Mouse (Mus musculus): ENCODE data around the gene 4932414N04Rik. TPM values are rescaled to one million over a fixed set of nuclear protein-coding genes. Genes with fewer than 3 reads are reported as not detected.
A peak's percentile ranks its signal among the peaks of the same experiment; 100 is the strongest.

4932414N04Rik gene
- polyA plus RNA-seq, 1 experiment from 2014 or later, result not detected

- H3K4me3 ChIP-seq (ENCODE audit: low read depth, low read length), result no peak overlapping the region
- H3K27me3 ChIP-seq (ENCODE audit: insufficient read depth, low read length), result no peaks in the 10 kb centered on the region
- H3K27ac ChIP-seq (ENCODE audit: low read depth), result no peak overlapping the region
- ATAC-seq (no peak), DNase-seq (no peak)
- TF ChIP-seq EP300 (IDR thresholded peaks at IDR 0.05; ENCODE audit: low read depth), result no peak
- no peak for TF ChIP-seq CTCF (IDR thresholded peaks at IDR 0.05; ENCODE audit: low read depth)
- no peaks in the 10 kb centered on the region for H3K36me3 ChIP-seq (replicated peaks; ENCODE audit: insufficient read depth, low read length)
- H3K4me1 ChIP-seq (ENCODE audit: insufficient read depth), result peaks cover 13% of the 10 kb centered on the region; the same call in 1 of the 2 replicates
- no peaks in the 10 kb centered on the region for H3K9me3 ChIP-seq (ENCODE audit: low read length)
- no peak overlapping the region for H3K4me2 ChIP-seq (ENCODE audit: low read depth, low read length)
- WGBS (ENCODE audit: insufficient replicate concordance), result 45% methylated on average over 5 of the region's 5 CpGs
- no peak overlapping the region for H3K9ac ChIP-seq (replicated peaks)
These were observed 136.0 kb downstream of the 4932414N04Rik start for GRCm38 (mm10) chr2:68792296-68792695.

- no peaks in the 10 kb centered on the region for H3K27me3 ChIP-seq (ENCODE audit: insufficient read depth, low read length)
- no peaks in the 10 kb centered on the region for H3K9me3 ChIP-seq (ENCODE audit: low read length)
- DNase-seq (no peak), ATAC-seq (no peak)
- H3K36me3 ChIP-seq (replicated peaks; ENCODE audit: insufficient read depth, low read length), result no peaks in the 10 kb centered on the region
- H3K4me2 ChIP-seq (ENCODE audit: low read depth, low read length), result no peak overlapping the region
- TF ChIP-seq EP300 (IDR thresholded peaks at IDR 0.05; ENCODE audit: low read depth) (no peak), CTCF (IDR thresholded peaks at IDR 0.05; ENCODE audit: low read depth) (no peak)
- no peak overlapping the region for H3K27ac ChIP-seq (ENCODE audit: low read depth)
- peaks cover 11% of the 10 kb centered on the region; the same call in 1 of the 2 replicates for H3K4me1 ChIP-seq (ENCODE audit: insufficient read depth)
- WGBS (ENCODE audit: insufficient replicate concordance), result 28% methylated on average over 1 of the region's 1 CpGs
- no peak overlapping the region for H3K4me3 ChIP-seq (ENCODE audit: low read depth, low read length)
- no peak overlapping the region for H3K9ac ChIP-seq (replicated peaks)
These were observed 137.2 kb downstream of the 4932414N04Rik start for GRCm38 (mm10) chr2:68793472-68793871.

- no peak overlapping the region for H3K27ac ChIP-seq (ENCODE audit: low read depth)
- peaks cover 11% of the 10 kb centered on the region; the same call in 1 of the 2 replicates for H3K4me1 ChIP-seq (ENCODE audit: insufficient read depth)
- H3K36me3 ChIP-seq (replicated peaks; ENCODE audit: insufficient read depth, low read length), result no peaks in the 10 kb centered on the region
- 85% methylated on average over 5 of the region's 5 CpGs for WGBS (ENCODE audit: insufficient replicate concordance)
- ATAC-seq (no peak), DNase-seq (no peak)
- H3K27me3 ChIP-seq (ENCODE audit: insufficient read depth, low read length), result no peaks in the 10 kb centered on the region
- no peaks in the 10 kb centered on the region for H3K9me3 ChIP-seq (ENCODE audit: low read length)
- H3K9ac ChIP-seq (replicated peaks), result no peak overlapping the region
- no peak overlapping the region for H3K4me3 ChIP-seq (ENCODE audit: low read depth, low read length)
- TF ChIP-seq CTCF (IDR thresholded peaks at IDR 0.05; ENCODE audit: low read depth) (no peak), EP300 (IDR thresholded peaks at IDR 0.05; ENCODE audit: low read depth) (no peak)
- no peak overlapping the region for H3K4me2 ChIP-seq (ENCODE audit: low read depth, low read length)
These were observed 137.9 kb downstream of the 4932414N04Rik start for GRCm38 (mm10) chr2:68794181-68794580.

- no peak for TF ChIP-seq CTCF (IDR thresholded peaks at IDR 0.05; ENCODE audit: low read depth)
- TF ChIP-seq EP300 (IDR thresholded peaks at IDR 0.05; ENCODE audit: low read depth), result no peak
- Histone ChIP-seq H3K4me3 (ENCODE audit: low read depth, low read length) (no peak overlapping the region), H3K9me3 (ENCODE audit: low read length) (no peaks in the 10 kb centered on the region), H3K4me2 (ENCODE audit: low read depth, low read length) (no peak overlapping the region), H3K9ac (replicated peaks) (no peak overlapping the region), H3K27ac (ENCODE audit: low read depth) (no peak overlapping the region), H3K4me1 (ENCODE audit: insufficient read depth) (peaks cover 11% of the 10 kb centered on the region; the same call in 1 of the 2 replicates), H3K36me3 (replicated peaks; ENCODE audit: insufficient read depth, low read length) (no peaks in the 10 kb centered on the region), H3K27me3 (ENCODE audit: insufficient read depth, low read length) (no peaks in the 10 kb centered on the region)
- 69% methylated on average over 9 of the region's 9 CpGs for WGBS (ENCODE audit: insufficient replicate concordance)
- ATAC-seq (no peak), DNase-seq (no peak)
These were observed 138.3 kb downstream of the 4932414N04Rik start for GRCm38 (mm10) chr2:68794616-68795015.

- TF ChIP-seq EP300 (IDR thresholded peaks at IDR 0.05; ENCODE audit: low read depth) (peak; percentile 94), CTCF (IDR thresholded peaks at IDR 0.05; ENCODE audit: low read depth) (no peak)
- DNase-seq (no peak), ATAC-seq (peak; percentile 91)
- Histone ChIP-seq H3K9me3 (ENCODE audit: low read length) (no peaks in the 10 kb centered on the region), H3K36me3 (replicated peaks; ENCODE audit: insufficient read depth, low read length) (no peaks in the 10 kb centered on the region), H3K27ac (ENCODE audit: low read depth) (peak overlapping the region; percentile 89), H3K4me1 (ENCODE audit: insufficient read depth) (peaks cover 11% of the 10 kb centered on the region; the same call in 1 of the 2 replicates), H3K4me3 (ENCODE audit: low read depth, low read length) (peak overlapping the region; percentile 19), H3K4me2 (ENCODE audit: low read depth, low read length) (peak overlapping the region; percentile 61; the same call in 1 of the 2 replicates), H3K27me3 (ENCODE audit: insufficient read depth, low read length) (no peaks in the 10 kb centered on the region), H3K9ac (replicated peaks) (peak overlapping the region; percentile 34; the same call in 1 of the 2 replicates)
- WGBS (ENCODE audit: insufficient replicate concordance), result 36% methylated on average over 10 of the region's 10 CpGs
These were observed 139.9 kb downstream of the 4932414N04Rik start for GRCm38 (mm10) chr2:68796011-68796775.

- Histone ChIP-seq H3K9ac (replicated peaks) (no peak overlapping the region), H3K9me3 (ENCODE audit: low read length) (no peaks in the 10 kb centered on the region), H3K4me1 (ENCODE audit: insufficient read depth) (peaks cover 11% of the 10 kb centered on the region; the same call in 1 of the 2 replicates), H3K36me3 (replicated peaks; ENCODE audit: insufficient read depth, low read length) (no peaks in the 10 kb centered on the region), H3K4me3 (ENCODE audit: low read depth, low read length) (no peak overlapping the region), H3K27ac (ENCODE audit: low read depth) (peak overlapping the region; percentile 89), H3K27me3 (ENCODE audit: insufficient read depth, low read length) (no peaks in the 10 kb centered on the region), H3K4me2 (ENCODE audit: low read depth, low read length) (no peak overlapping the region; the same call in 1 of the 2 replicates)
- 80% methylated on average over 4 of the region's 4 CpGs for WGBS (ENCODE audit: insufficient replicate concordance)
- DNase-seq, result no peak
- no peak for ATAC-seq
- TF ChIP-seq EP300 (IDR thresholded peaks at IDR 0.05; ENCODE audit: low read depth), result no peak
- no peak for TF ChIP-seq CTCF (IDR thresholded peaks at IDR 0.05; ENCODE audit: low read depth)
These were observed 140.8 kb downstream of the 4932414N04Rik start for GRCm38 (mm10) chr2:68797106-68797505.

Other genes with a start within 250 kb of the 4932414N04Rik start
- 1.7 and 2.5 TPM in 2 replicates for gene Stk39, start 184.2 kb upstream of the 4932414N04Rik start, polyA plus RNA-seq (2015; fragmentation: Nextera tagmentation; extraction: Ambion mirVana)
- not detected in 2 replicates for gene 4933409G03Rik, start 74.1 kb upstream of the 4932414N04Rik start, polyA plus RNA-seq (2015; fragmentation: Nextera tagmentation; extraction: Ambion mirVana)
- gene Cers6, start 205.0 kb downstream of the 4932414N04Rik start, polyA plus RNA-seq (2015; fragmentation: Nextera tagmentation; extraction: Ambion mirVana), result 6.1 and 8.2 TPM in 2 replicates

Measured in liver, postnatal 0 days (tissue).